Mouse (Mus musculus) spleen, adult 2 months (tissue): ENCODE measurements around the gene Tfb1m. TPM values are rescaled to one million over a fixed set of nuclear protein-coding genes. Genes with fewer than 3 reads are reported as not detected.

ENCODE experiments used
- DNase-seq, 2 experiments: peaks; one replicate each; pipeline versions ENCODE4 v3.0.0 to v3.0.0-alpha.2; 2012 to 2021; ENCODE audit warnings: low spot score in 2 of 2, low read depth in 1 of 2
- H3K27ac ChIP-seq: fragments of 200-500 bp; 2 replicates; pipeline ENCODE4 v1.5.1; 2012; ENCODE audit warnings: low read length, inconsistent platforms; ENCODE audit not compliant: insufficient read depth
- H3K27me3 ChIP-seq: fragments of 200-500 bp; 2 replicates; pipeline ENCODE4 v1.6.1; 2012; ENCODE audit warnings: mild to moderate bottlenecking, moderate library complexity, low read length, inconsistent platforms; ENCODE audit not compliant: control insufficient read depth, insufficient read depth
- H3K36me3 ChIP-seq: fragments of 200-500 bp; 2 replicates; pipeline ENCODE4 v1.6.1; 2012; ENCODE audit warnings: mild to moderate bottlenecking, low read length, inconsistent platforms; ENCODE audit not compliant: control insufficient read depth, insufficient read depth
- H3K4me1 ChIP-seq: fragments of 200-500 bp; 2 replicates; pipeline ENCODE4 v1.6.1; 2011; ENCODE audit warnings: inconsistent platforms; ENCODE audit not compliant: control insufficient read depth, insufficient read depth, insufficient read length
- H3K4me3 ChIP-seq: fragments of 200-500 bp; 2 replicates; pipeline ENCODE4 v1.5.1; 2011; ENCODE audit warnings: mild to moderate bottlenecking, inconsistent platforms; ENCODE audit not compliant: insufficient read depth, insufficient read length; ENCODE audit errors: extremely low read depth
- CTCF ChIP-seq: fragments of 200-500 bp; IDR thresholded peaks from 2 replicates; pipeline ENCODE4 v1.5.1; 2011; ENCODE audit warnings: mild to moderate bottlenecking, inconsistent platforms; ENCODE audit not compliant: insufficient read depth, insufficient read length, insufficient replicate concordance; ENCODE audit errors: extremely low read depth
- POLR2A ChIP-seq: fragments of 200-500 bp; IDR thresholded peaks from 2 replicates; pipeline ENCODE4 v1.6.1; 2011; ENCODE audit warnings: low read depth, low read length, inconsistent platforms
- WGBS: fragments of 180-500 bp; shearing (Covaris S2); methylation state at CpG from one replicate; pipeline ENCODE4 v1.1.7; 2018; 5-methylcytosine and 5-hydroxymethylcytosine counted together
- polyA plus RNA-seq: library from polyadenylated mRNA; depleted of rRNA; stranded (reverse); fragments of >200 nt; gene quantifications from 2 replicates; pipeline ENCODE4 v1.2.3, GENCODE M21; 2012; rRNA removed

The Tfb1m gene
- polyA plus RNA-seq, 1 experiment = 1.3 TPM

- DNase-seq = no peak
- WGBS = 94% methylated on average over 2 of the region's 2 CpGs
- H3K4me3 ChIP-seq = no peak overlapping the region
- no peaks in the 10 kb centered on the region for H3K27me3 ChIP-seq
- H3K27ac ChIP-seq = no peak overlapping the region
- H3K36me3 ChIP-seq = no peaks in the 10 kb centered on the region
- TF ChIP-seq POLR2A = no peak
- no peak for TF ChIP-seq CTCF
- no peaks in the 10 kb centered on the region for H3K4me1 ChIP-seq
These were observed 81.0 kb downstream of the Tfb1m start for GRCm38 (mm10) chr17:3476546-3476945.

DNA sequence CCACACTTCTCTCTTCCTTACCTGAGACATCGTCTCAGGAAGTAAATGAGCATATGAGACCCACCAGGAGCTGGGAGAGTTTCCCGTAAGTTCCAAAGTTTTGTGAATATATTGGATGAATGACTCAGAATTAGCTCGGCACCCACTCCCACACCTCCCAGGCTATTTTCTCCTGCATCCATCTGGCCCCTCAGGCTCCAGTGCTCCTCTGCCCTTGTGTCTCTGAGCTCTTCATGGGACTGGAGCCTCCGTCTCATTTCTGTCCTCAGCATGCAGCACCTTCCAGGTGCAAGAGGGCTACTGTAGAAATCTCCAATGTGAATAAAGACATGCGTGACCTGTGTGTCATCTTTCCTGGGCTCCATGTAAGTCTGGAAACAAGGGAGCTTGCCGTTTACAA is 85.6 kb downstream of the Tfb1m start:
- no peaks in the 10 kb centered on the region for H3K27me3 ChIP-seq
- no peak overlapping the region for H3K4me3 ChIP-seq
- H3K36me3 ChIP-seq = no peaks in the 10 kb centered on the region
- DNase-seq = no peak
- WGBS = 80% methylated on average over 6 of the region's 6 CpGs
- TF ChIP-seq CTCF (no peak), POLR2A (no peak)
- H3K27ac ChIP-seq = no peak overlapping the region
- no peaks in the 10 kb centered on the region for H3K4me1 ChIP-seq

Other genes starting within 250 kb of the Tfb1m start
- gene Tiam2, start 231.2 kb downstream of the Tfb1m start, polyA plus RNA-seq = 0.58 and 0.95 TPM in 2 replicates
- not detected in 2 replicates for gene Cldn20, start 25.2 kb downstream of the Tfb1m start, polyA plus RNA-seq
- not detected in 2 replicates for gene Nox3, start 138.5 kb upstream of the Tfb1m start, polyA plus RNA-seq